Mouse (Mus musculus): ENCODE results near the gene Hdc. TPM values are rescaled to one million over a fixed set of nuclear protein-coding genes. Genes with fewer than 3 reads are reported as not detected.

Hdc gene
- 0.79 TPM for polyA plus RNA-seq (2014; fragmentation: Illumina TruSeq; extraction: RNeasy Lipid Tissue Mini Kit (QIAGEN cat#74804); ENCODE audit: low read depth, low replicate concordance)

GRCm38 (mm10) chr2:126619249-126619704 lies at the start of gene Hdc:
TSS of gene Hdc (minus strand) at chr2:126619299.

GRCm38 (mm10) chr2:126552357-126553290 lies 66.5 kb downstream of the Hdc start, which contains the start of gene Slc27a2:
TSS of gene Slc27a2 (plus strand) at chr2:126552407.

Other genes starting within 250 kb of the Hdc start
- gene Atp8b4, start 118.6 kb downstream of the Hdc start, polyA plus RNA-seq (2014; fragmentation: Illumina TruSeq; extraction: RNeasy Lipid Tissue Mini Kit (QIAGEN cat#74804); ENCODE audit: low read depth, low replicate concordance), result 0.58 TPM
- gene Slc27a2, start 66.9 kb downstream of the Hdc start, polyA plus RNA-seq (2014; fragmentation: Illumina TruSeq; extraction: RNeasy Lipid Tissue Mini Kit (QIAGEN cat#74804); ENCODE audit: low read depth, low replicate concordance), result 1,026 TPM
- 10.9 TPM for gene Gabpb1, start 57.0 kb upstream of the Hdc start, polyA plus RNA-seq (2014; fragmentation: Illumina TruSeq; extraction: RNeasy Lipid Tissue Mini Kit (QIAGEN cat#74804); ENCODE audit: low read depth, low replicate concordance)
- gene Usp8, start 88.0 kb upstream of the Hdc start, polyA plus RNA-seq (2014; fragmentation: Illumina TruSeq; extraction: RNeasy Lipid Tissue Mini Kit (QIAGEN cat#74804); ENCODE audit: low read depth, low replicate concordance), result 44.5 TPM
- gene Usp50, start 164.2 kb upstream of the Hdc start, polyA plus RNA-seq (2014; fragmentation: Illumina TruSeq; extraction: RNeasy Lipid Tissue Mini Kit (QIAGEN cat#74804); ENCODE audit: low read depth, low replicate concordance), result 0.74 TPM

Data from liver, adult 10 weeks (tissue).